Mouse (Mus musculus) MEL (cell line): ENCODE measurements around the gene Rfx4.

Experiments
- ELF1 ChIP-seq: IDR thresholded peaks from 2 replicates; pipeline ENCODE4 v1.6.1; 2014; ENCODE audit warnings: low read depth, mild to moderate bottlenecking, inconsistent platforms, low read length, improper control_type of control experiment, moderate library complexity
- POLR2A ChIP-seq, 2 experiments: IDR thresholded peaks; 2 replicates each; pipeline ENCODE4 v1.6.1; 2011 to 2012; ENCODE audit warnings: low read length in 2 of 2, mild to moderate bottlenecking in 2 of 2, control low read depth in 1 of 2, improper control_type of control experiment in 1 of 2, low read depth in 1 of 2, moderate library complexity in 1 of 2; ENCODE audit not compliant: control insufficient read depth in 1 of 2, insufficient read depth in 1 of 2, poor library complexity in 1 of 2
- POLR2AphosphoS2 ChIP-seq: IDR thresholded peaks from 2 replicates; pipeline ENCODE4 v1.6.1; 2011; ENCODE audit warnings: low read length, improper control_type of control experiment

DNA sequence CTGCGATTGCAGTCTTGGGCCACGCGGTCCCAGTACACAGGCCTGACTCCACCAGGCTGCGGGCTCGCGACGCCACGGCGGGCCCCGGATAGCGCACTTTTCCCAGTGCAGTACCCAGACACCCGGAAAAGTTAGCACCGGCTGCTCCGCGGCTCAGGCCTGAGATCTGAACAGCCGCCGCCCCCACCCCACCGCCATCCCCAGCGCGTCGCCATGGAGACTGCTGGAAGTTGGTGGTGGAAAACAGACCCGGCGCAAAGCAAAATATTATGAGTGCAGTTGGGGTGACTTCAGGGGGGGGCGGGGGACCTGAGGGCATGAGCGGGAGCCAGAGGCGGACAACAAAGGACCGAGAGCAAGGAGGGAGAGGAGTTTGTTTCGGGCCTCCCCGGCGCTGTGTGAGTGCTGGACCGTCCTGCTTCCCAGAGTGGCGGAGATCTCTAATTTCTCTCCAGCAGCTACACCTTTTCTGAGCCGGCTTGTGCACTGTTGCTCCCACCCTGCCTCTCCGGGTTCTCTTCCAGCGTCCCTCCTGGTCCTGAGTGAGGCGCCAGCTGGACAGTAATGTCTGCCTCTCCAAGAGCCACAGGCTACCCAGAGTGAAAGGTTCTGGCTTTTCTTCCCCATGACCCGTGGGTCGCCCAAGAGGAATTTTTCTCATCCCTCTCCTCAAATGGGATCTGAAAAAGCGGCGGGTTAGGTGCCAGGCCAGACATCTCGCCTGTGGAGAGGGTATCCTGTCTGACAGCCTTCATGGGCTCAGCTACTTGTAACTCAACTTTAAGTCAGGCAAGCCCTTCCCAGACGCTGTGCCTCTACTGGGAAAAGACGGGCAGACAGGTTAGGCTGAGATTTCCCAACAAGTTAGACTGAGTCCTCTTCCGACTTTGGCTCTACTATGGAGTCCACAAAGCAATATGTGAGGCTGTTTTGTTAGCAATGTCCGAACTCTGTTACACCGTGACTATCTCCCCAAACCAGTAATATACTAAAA is 4.6 kb downstream of the Rfx4 start:
- no peak for TF ChIP-seq POLR2A (IDR thresholded peaks at IDR 0.05; ENCODE audit: control insufficient read depth in 1 of 2, insufficient read depth in 1 of 2, low read depth in 1 of 2, low read length in 2 of 2, poor library complexity in 1 of 2)
- no peak for TF ChIP-seq ELF1
- no peak for TF ChIP-seq POLR2AphosphoS2
